Mouse (Mus musculus) layer of hippocampus, adult 8-10 months (tissue): ENCODE measurements around the gene Myh9. TPM values are rescaled to one million over a fixed set of nuclear protein-coding genes. Genes with fewer than 3 reads are reported as not detected.
"Not testable (repeated sequence)": the region's sequence is repeated elsewhere in the genome, so short reads cannot be mapped to it uniquely, and the experiment has no call there.

Experiments used
- DNase-seq, 2 experiments: peaks; one replicate each; pipeline ENCODE4 v3.0.0; 2022; ENCODE audit warnings: low spot score in 2 of 2
- total RNA-seq, 4 experiments: library from RNA; stranded (reverse); gene quantifications; 2 replicates each; pipeline ENCODE4 v1.2.4; 2022

Gene Myh9
- total RNA-seq, 4 experiments from 2014 or later, result 89.0 to 116 (median 104) TPM

DNA sequence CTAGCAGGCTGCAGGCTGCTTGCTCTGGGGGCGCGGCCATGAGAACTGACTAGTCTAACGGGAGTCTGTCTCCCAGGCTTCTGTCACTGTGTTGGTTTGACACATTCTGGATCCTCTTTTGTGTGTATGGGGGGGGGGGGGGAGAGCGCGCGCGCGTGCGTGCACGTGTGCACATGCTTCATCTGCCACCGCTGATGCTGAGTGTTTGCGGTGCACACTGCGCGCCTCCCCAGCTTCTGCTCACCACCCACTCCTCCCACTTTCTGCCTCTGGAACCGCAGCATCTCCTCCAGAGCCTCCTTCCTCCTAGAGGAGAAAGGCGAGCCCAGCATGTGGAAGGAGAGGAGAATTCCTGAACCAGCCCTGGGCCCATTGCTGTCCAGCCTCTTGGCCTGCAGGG, 81.9 kb downstream of the Myh9 start:
- no peak for DNase-seq

DNA sequence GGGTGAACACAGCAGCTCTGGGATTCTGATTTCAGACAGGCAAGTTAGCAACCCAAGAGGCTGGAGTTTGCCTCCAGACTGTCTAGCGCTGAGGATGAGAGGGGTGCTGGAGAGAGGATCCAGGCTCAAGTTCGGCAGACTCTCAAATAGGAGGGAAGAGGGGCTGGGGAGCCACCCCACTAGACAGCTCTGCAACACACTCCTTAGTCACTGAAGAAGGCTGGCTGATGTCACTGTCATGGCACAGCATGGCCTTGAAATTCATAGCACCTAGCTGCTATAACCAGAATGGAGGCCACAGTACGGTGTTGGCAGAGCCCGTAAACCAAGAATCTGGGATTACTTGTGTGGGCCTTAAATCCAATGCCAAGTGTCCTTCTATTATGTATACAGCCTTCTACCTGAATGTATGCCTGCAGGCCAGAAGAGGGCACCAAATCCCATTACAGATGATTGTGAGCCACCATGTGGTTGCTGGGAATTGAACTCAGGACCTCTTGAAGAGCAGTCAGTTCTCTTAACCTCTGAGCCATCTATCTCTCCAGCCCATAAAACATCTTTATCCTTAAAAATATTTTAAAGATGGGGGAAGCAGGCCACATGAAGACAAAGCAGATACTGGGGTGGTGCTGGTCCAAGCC, 84.3 kb downstream of the Myh9 start:
- DNase-seq, result no peak

DNA sequence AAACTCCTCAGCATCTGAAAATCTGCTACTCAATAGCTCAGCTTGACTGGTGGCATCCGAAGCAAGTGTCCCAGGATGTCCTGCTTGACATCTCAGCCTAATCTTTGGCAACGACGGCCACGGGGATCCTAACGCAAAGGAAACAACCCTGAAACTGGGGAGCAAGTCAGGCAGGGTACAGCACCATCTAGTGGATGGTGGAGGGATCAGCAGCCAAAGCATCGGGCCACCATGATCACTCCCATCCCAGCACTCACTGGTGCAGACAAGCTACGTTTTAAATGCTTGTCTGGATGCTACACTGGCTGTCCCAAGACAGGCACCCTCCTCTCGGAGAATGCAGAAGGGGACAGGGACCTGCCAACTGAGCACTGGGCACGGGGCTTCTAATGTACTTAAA, 85.1 kb downstream of the Myh9 start, which contains the start of gene Apol8:
Gene Apol8, minus strand, starts transcription at position 156 of the 400 bp plus-strand sequence.
- peak; percentile 57 to 70 for DNase-seq

DNA sequence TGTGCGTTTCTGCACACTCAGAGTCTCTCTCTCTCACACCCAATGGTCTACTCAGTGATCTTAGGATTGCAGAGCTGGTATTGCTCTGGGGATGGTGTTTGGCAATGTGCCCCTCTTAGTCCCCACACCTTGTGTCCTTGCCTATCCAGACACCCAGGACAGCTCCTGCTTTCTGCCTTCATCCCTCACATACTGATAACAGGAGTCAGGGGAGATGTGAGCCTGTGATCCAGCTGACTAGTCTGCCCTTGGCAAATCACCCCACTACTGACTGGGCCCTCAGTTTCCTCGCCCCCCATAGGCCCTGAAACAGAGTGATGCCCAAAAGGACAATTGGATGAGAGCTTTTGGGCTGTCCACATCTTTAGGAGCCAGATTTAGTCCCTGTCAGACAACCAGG, 85.9 kb downstream of the Myh9 start:
- no peak for DNase-seq

DNA sequence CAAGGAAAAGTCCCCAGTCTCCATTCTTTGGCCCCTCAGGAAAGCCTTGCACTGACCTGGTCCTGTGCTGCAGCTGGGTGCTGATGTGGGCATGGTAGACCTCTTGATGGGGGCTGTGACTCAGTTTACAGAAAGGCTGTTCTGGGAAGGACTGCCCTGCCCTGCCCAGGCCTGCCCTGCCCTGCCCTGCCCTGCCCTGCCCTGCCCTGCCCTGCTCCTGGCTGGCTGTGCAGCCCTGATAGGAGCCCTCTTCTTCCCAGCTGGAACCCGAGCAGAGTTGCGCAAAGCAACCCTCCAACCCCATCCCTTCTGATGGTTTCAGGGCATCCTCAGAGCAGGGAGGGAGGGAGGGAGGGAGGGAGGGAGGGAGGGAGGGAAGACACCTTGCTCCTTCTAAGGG, 86.8 kb downstream of the Myh9 start:
- DNase-seq, result no peak

DNA sequence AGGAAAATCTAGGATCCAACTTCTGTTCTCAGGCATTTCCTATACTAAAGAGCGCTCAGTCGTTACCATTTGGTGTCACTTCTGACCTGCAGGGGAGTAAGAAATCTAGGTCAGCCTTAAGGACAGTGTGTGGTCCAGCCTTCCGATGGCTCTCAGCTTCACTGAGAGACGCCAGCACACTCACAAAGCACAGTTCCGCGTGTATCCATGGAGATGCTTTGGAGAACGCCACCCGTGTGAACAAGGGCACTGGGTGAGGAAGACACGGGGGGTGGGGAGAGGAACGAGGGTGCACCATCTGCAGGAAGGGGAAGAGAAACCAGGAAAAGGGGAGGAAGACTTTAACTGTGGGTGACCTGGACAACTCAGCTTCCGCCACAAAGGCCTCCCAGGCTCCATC, 89.5 kb downstream of the Myh9 start:
- DNase-seq, result no peak

DNA sequence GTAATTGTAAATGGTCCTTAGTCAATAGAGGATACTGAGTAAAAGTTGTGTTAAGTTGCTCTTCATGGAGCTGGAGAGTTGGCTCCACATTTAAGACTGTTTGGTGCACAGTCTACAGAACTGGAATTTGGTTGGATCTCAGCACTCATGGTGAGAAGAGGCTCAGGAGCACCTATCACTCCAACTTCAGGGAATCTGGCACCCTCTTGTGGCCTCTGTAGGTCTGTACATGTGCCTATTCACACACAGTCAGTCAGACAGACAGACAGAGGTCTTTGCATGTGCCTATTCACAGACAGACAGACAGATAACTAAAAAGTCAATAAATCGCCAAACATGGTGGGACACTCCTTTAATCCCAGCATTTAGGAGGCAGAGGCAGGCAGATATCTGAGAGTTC, 91.5 kb downstream of the Myh9 start:
- no peak for DNase-seq

DNA sequence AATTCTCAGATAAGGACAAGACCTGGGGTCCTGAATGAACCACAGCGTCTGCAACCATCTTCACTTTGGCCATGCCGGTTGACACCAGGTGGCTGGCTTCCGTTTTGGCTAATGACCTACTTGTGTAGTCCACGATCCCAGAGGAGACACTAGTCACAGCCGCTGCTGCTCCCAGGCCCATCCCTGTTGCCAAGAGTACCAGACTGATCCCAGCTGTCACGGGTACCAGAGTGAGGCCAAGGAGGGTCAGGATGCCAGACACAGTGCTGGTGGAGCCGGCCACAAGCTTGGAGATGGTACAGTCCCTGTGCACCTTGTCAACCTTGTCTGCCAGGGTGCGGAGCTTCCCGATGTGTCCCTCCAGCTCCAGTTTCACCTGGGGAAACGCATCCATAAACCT, 92.3 kb downstream of the Myh9 start:
- no peak for DNase-seq

DNA sequence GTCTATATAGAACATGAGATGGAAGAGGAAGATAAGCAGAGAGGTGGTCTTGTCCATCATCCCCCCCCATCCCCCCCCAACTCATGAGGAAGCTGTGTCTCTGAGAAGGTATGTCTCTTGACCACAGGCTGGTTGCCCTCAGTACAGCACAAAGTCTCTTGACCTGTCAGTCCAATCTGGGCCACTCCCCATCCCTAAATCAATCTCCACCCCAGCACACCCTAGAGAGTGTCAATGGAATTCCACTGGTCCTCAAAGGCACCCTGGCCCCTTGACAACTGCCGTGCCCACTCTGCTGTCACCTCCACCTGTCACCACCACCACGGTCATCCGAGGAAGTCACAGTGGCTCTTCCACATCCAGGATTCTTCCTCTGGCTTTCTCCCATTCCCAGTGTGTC, 93.6 kb downstream of the Myh9 start:
- no peak for DNase-seq

DNA sequence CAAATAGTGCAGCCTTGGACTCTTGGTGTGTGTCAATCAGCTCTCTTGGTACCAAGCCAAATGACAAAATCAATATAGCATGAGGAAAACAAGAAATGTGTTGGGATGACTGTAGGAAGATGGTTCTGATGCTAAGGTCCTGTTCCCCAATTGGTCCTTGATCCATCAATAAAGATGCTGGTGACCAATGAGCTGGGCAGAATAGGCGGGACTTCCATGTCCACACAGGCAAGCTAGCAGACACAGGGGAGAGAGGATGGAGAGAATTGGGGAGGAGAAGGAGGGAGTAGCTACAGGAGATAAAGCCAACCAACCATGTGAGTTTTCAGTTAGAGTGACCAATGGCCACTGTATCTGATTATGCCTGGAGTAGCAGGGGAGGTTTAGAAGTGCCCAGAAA, 95.6 kb downstream of the Myh9 start:
- DNase-seq, result no peak

DNA sequence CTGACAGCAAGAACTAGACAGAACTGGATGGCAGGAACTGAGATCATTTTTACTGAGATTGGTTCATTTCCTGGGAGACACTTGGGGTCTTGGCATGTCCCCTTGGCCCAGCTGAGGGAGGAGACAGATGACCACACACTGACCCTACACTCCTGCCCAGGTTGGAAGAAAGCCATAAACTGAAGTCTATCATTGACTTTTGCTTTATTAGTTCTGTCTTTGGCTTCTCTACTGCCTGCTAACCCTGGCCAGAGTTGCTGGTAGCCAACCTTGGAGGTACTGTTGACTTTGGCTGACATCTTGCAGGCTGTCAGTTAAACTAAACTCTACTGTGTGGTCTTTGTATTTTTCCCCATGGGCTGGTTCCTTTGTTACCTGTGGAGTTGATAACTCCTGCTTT, 96.9 kb downstream of the Myh9 start:
- no peak for DNase-seq

DNA sequence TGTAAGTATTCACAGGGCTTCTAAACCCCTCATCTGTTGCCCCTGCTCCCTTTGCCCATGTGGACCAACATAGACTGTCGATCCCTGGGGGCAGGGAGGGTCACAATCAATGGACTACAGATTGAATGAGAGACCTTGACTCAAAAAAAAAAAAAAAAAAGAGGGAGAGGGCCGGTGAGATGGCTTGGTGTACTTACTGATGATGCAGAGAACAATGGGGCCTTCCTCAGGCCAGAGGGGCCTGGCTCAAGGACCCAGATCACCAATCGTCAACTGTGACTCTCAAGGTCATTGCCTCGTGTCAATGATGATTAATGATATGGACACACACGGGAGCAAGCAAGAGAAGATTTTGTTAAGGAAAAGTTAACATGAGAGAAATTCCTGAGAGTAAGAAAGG, 97.3 kb downstream of the Myh9 start:
- no peak for DNase-seq

DNA sequence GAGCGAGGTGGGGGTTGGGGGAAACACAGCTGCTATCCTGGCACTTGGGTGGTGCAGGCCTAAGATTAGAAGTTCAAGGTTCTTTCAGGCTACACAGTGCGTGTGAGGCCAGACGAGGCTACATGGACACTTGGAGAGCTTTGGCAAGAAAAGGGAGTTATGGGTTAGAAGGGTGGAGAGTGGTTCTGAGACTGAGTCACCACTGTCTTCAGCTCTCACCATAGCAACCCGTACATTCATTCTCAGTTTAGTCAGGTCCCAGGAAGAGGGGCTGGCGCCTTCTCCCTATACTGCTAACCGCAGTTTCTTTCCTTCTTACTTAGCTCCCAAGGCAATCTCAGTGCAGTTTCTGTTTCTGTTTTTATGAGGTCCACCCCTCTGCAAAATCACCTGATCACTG, 100.4 kb downstream of the Myh9 start:
- not testable (repeated sequence) for DNase-seq

DNA sequence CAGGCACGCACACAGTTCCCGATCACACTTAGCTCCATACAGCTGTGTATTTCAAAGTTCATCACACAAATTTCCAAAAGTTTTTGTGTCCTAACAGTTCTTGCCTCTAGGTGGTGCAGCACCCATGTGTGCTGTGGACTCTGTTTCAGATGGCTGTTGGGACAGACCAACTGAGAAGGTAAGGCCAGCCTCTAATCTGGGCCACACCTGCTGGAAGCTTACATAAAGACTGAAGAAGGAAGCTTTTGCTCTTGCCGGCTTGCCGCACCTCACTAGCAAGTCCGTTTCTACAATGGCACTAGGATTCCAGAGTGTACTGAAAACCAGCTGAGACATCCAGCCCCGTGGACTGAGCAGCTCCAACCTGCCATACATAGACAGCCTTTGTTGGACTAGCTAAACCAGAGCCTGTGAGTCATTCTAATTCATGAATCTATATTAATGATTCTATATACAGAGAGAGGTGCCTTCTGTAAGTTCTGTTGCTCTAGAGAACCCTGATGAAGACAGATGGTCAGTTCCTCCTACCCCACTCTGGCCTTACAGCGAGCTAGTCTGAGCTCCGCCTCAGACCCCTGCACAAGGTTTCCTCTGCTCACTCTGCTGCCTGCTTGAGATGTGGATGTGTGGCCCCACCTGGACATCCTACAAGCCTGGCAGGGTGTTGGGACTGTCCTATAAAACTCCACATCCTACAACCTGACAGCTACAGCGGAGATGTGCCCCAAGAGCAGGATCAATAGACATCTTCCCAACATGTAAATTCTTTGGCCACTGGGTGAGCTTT, 101.3 kb downstream of the Myh9 start:
- no peak for DNase-seq

DNA sequence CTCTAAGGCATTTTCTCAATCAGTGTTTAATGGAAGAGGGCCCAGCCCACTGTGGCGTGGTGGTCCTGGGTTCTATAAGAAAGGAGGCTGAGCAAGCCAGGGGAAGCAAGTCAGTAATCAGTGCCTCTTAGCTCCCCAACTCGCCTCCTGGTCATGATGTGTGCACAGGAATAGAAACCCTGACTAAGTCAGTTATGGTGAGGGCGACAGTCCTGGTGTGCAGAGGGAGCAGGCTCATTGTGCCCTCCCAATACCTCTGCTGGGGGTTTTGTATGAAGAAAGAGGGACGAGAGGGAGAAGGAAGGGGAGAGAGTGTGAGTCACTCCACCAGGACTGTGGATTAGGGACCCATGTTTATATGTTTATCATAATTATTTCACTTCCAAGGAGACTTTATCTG, 108.1 kb downstream of the Myh9 start:
- not testable (repeated sequence) for DNase-seq

DNA sequence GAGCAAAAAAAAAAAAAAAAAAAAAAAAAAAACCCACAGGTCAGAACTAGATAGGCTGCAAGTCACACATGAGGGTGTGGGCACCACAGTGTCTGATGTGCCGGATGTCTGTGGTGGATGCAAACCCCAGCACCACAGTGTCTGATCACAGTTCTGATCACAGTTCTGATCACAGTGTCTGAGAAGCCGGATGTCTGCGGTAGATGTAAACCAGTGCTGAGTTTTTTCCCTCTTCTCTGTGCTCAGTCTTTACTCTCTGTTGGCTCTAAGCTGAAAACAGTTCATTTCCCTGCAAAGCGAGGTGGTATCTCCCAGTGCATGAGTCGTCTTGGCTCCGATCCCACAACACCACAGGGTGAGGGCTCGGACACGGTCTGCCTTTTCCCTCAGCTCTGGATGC, 108.6 kb downstream of the Myh9 start:
- not testable (repeated sequence) for DNase-seq

DNA sequence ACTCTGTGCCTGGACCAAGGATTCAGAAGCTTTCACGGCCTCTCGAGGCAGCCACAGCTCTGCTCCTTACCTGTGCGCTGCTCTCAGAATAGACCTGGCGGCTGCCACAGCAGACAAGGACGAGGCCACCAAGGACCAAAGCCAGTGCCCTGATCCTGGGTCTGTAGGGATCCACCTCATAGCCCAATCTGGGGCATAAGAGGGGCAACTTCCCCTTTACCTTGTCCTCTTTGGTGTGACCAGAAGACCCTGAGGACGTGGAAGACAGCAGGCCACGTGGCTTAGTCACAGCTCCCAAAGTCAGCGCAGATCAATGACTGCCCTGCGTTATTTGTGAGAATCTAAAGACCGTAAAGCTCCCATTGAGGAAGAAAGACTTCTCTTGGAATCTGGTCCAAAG, 109.1 kb downstream of the Myh9 start:
- DNase-seq, result not testable (repeated sequence)

DNA sequence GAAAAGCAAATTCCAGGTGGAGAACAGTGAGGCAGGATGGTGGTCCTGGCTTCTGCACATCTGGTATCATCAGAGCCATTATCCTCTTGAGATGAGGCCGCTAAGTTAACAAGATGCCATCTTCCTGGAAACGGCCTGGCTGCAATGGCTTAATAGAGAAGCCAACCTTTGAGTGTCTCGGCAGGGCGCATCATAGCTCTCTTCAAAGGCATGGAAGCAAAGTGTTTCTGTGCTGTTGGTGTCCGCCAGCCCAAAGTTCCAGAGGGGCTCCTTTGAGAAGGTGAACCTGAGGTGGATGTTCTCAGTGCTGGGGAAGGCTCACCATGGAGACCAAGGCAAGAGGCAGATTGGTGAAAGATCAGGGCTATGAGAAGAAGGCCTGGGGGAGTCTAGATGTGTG, 110.4 kb downstream of the Myh9 start:
- no peak for DNase-seq

DNA sequence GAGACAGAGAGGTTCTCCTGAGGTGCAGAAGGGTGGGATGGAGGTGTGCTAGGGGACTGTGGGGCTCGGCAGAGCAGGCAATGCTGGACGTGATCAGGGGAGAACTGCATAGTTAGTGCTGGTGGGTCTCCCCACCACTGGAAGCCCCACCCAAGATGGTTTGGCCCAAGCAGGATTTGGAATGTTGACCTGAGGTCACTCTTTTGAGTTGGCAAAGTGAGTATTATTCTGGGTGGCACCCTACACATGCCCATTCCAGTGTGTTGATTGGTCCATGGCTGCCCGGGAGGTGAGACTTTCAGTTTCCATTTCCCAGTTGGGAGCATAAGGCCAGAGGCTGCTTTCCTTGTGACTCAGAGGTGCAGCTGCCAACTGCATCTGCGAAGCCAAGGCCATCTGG, 113.2 kb downstream of the Myh9 start, which contains the start of gene Apol9b:
Gene Apol9b, plus strand, starts transcription at position 301 of the 400 bp plus-strand sequence.
- DNase-seq, result not testable (repeated sequence)

DNA sequence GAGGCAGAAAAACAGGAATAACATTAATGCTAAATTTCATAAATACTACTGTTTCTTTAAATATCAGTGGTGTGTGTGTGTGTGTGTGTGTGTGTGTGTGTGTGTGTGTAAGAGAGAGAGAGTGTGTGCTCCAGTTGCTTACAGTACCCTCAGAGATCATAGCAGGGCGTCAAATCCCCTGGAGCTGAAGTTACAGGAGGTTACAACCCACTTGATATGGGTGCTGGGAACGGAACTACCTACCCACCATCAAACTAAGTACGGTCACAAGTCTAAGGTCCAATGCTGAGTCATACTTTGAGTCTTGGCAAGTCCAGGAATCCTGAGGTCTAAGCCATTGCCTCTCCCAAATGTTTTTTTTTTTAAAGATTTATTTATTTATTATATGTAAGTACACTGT, 114.2 kb downstream of the Myh9 start:
- DNase-seq, result not testable (repeated sequence)

DNA sequence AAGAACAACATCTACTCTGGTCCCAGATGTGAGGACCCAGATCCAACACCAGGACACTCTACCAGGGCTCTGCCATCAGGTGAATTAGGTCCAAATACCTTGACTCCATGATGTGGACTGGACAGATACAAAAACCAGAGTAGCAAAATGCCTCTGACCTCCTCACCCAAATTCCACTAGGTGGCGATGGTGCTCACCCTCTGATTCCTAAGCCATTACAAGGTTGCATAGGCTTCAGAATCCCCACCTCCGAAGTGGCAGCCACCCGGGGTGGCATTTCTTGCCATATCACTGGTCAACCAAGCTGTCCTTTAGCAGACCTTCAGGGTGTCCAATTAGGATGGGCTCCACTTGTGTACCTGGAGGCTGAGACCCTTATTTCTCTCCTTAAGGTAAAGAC, 114.8 kb downstream of the Myh9 start:
- DNase-seq, result not testable (repeated sequence)

DNA sequence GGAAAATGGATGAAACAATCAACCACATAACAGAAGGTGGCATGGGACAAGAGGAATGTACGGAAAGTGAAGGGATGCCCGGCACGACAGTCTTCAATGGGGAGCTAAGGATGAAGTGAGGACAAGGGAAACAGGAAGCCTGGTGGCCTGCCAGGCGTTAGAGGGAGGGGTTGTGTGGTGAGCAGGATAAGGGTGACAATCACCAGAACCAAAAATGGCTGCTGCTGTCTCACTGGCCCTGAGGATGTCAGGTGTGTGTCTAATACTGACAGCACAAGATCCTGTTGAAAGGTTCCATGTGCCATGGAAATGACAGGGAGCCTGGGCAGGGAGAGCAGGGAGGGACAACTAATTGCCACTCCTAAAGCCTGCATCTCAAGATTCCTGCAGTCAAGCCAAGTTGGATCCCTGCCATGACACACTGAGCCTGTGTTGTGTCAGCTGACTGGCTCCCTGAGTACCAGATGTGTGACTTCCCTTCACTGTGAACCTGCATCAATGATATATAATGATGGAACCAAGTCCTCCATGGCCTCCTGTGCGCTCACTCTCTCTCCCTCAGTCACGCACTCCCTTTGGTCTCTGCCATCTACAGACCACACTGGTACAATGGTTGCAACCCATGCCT, 116.5 kb downstream of the Myh9 start:
- not testable (repeated sequence) for DNase-seq
